Mouse (Mus musculus) cerebellum, adult 18-20 months (tissue): ENCODE results near the gene Acat3.
"Not testable (repeated sequence)": the region's sequence is repeated elsewhere in the genome, so short reads cannot be mapped to it uniquely, and the experiment has no call there.

Source experiments
- DNase-seq, 2 experiments: peaks; one replicate each; pipeline ENCODE4 v3.0.0; 2021

Acat3 gene

GRCm38 (mm10) chr17:12940151-12940805, at the start of gene Acat3:
Gene Acat3, minus strand, starts transcription at chr17:12940600.
- DNase-seq, result peak; percentile 48 to 55

- peak in 1 of 2 experiments; percentile 20 for DNase-seq
Observed at GRCm38 (mm10) chr17:12988096-12988495, 47.7 kb upstream of the Acat3 start.

DNA sequence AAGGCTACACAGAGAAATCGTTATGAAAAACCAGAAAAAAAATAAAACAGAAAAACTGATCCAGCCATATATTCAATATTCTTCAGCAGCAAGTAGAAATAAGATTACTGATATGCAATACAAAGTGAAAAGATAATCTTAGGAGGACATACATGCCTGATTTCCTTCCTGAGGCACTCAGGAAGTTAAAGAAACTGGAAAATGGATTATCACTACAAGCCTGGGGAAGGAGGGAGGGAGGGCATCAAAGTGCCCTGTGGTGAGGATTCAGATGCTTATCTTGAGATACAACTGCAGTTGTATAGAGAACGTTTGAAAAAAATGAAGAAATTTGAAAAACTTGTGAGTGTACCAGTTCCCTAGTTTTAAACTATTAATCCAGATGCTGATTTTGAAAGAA, 43.6 kb upstream of the Acat3 start:
- no peak for DNase-seq

DNA sequence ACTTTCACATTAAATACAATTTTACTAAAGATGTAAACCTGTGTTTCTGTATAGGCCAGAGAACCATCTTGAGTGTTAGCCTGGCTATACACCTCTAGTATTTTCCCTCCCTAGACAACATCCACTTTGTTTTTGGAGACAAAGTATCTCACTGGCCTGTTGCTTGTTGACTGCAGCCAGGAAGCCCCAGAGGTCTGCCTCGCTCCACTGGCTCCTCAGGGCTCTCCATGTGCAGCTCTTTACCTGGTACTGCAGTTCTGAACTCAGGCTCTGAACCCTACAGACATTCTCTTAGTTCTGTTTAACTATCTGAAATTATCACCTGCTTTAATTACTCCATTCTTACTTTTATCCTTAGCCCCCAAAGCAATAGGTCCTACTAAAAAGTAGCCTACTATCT, 38.1 kb upstream of the Acat3 start:
- no peak for DNase-seq

DNA sequence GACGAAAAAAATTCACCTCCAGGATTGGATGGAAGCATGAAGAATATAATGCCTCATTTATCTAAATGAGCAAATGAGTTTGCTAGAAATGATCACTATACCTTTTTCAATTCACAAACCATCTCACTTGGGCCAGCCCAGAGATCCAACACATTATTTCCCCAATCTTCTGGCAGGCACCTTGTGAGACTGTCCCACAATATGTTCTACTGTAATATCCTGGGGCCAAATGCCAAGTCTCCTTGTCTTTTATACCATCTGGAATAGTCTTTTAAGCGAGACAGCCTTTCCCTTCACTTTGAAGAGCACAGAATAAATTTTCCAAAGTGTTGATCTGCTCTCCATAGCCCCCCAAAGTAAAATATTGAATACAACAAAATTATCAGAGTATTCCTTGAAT, 33.5 kb upstream of the Acat3 start:
- DNase-seq, result peak; percentile 39 to 49

DNA sequence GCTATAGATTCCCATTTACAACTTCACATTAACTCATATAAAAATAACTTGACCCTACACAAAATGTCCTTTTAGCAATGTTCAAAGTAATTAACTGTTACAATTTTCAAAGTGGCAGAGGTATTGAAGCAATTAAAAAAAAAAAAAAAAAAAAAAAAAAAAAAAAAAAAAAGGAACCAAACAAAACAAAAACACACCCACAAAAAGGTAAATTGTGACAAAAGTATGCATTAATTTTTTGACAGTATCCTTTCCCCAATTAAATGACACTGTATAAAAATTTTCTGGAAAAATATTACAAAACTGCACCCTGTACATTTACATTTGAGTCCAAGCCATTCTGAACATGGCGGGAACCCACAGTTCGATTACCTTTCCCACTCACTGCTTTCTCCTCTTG, 26.8 kb upstream of the Acat3 start:
- no peak for DNase-seq

DNA sequence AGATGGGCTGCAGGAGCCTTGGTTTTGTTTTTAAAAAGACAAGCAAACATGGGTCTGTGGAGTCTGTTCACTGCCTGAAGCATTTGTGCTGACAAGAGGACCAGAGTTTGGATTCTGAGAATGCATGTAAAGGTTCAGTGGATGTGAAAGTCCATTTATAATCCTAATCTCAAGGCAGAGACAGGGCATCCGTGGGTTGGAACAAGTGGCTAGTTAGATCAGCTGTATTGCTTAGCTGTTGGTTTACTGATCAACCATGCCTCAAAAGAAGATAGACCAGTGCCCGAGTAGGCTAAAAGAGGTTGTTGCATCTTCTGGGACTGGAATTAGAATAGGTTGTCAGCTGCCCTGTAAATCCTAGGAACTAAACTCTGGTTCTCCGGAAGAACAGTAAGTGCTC, 23.1 kb upstream of the Acat3 start:
- no peak for DNase-seq

GRCm38 (mm10) chr17:12960331-12960873, 20.0 kb upstream of the Acat3 start, which contains the start of gene Acat2:
Gene Acat2, minus strand, starts transcription at chr17:12960747.
- DNase-seq, result peak; percentile 95 to 96

- DNase-seq, result not testable (repeated sequence)
Observed at GRCm38 (mm10) chr17:12959377-12959776, 19.0 kb upstream of the Acat3 start.

DNA sequence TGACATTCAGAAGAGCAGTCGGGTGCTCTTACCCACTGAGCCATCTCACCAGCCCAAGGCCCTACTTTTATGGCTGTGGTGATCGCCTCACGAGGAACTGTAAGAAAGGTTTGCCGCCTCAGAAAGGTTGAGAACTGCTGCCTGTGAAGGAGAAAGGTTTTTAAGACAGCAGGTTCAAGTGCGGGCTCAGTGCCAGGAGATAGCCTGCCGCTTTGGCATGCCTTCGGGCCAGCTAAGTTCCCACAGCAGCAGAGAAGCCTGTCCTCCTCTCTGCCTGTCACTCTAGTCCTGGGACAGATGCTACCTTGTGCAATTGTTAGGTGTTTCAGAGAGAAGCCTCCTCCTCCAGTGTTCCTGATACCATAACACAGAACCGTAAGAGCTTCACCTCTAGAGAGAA, 16.3 kb upstream of the Acat3 start:
- no peak for DNase-seq

- no peak for DNase-seq
Observed at GRCm38 (mm10) chr17:12949669-12950068, 9.3 kb upstream of the Acat3 start.

DNA sequence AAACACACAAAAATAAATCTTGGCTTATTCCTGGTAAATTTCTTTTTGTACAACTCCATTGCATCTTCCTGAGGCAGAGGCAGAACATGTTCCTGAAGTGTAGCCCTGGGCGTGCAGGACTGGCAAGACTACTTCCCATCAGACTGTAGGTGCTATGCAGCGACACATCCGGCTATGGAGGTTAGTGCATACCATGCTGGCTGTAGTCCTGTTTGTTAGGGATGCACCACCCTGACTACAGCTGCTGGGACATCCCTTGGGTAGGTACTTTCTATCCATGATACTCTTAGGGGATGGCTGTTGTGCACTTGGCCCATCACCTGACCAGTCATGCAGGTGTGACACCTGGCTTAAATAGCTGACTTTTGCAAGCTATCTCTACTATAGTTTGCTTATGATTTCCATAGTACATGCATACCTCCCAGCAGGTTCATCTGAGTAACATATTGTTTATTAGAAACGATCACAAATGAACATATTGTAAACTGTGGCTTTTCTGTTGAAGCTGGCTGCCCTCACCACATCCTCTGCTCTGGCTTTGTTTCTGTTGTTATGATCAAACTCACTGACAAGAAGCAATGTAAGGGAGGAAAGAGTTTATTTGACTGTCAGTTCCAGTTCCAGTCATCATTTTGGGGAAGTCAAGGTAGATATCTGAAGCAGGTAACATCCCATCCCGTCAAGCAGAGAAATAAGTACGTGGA, 2.2 kb upstream of the Acat3 start:
- no peak for DNase-seq

DNA sequence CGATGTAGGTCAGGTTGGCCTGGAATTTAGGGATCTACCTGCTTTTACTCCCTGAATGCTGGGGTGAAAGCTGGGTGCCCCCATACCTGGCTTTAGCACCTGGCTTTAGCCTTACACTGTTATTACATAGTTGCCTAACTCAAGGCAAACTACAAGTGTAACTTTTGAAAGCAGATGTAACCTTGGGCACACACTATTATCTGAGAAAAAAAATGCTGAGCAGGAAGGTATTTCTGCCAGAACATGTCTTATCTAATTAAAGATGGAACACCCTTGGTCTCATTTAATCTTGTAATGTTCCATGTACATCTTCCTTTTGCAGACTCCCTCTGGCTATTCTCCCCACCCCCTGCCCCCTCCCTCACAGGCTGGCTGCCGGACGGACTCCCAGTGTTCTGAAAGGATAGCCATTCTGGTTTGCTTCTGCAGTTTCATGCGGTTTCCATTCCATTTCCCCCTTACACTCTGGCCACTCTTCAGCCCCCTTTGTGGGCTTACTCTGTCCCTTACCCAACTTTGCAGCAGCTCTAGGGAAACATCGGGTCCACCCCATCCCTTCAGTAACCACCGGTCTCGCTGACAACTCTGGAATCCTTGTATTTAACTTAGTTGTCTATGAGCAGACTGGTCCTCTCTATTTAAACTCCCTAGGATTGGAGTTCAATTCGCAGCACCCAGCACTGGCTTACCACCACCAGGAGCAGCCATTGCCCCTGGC, 1.3 kb upstream of the Acat3 start:
- DNase-seq, result no peak

GRCm38 (mm10) chr17:12939377-12940148, 837 bp downstream of the Acat3 start:
- not testable (repeated sequence) for DNase-seq

GRCm38 (mm10) chr17:12938077-12938476, 2.3 kb downstream of the Acat3 start:
- DNase-seq, result no peak

DNA sequence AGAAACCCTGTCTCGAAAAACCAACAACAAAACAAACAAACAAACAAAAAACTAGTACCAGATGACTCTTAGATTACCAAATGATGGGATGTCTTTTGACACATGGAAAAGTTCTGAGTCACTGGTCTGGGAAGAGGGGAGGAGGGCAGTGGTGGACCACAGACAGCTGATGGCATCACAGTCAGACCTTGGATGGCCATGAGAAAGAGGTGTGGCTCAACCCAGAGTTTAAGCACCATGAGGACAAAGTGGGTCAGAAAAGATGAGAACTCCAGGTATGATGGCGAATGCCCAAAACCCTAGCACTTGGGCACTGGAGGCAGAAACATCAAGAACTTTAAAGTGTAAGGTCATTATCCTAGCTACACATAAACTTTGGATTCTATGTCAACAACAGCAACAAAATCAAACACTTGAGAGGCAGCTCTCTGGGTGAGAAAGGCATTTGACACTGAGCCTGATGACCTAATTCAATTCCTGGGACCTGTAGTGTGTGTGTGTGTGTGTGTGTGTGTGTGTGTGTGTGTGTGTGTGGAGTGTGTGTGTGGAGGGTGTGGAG, 2.9 kb downstream of the Acat3 start:
- DNase-seq, result no peak

DNA sequence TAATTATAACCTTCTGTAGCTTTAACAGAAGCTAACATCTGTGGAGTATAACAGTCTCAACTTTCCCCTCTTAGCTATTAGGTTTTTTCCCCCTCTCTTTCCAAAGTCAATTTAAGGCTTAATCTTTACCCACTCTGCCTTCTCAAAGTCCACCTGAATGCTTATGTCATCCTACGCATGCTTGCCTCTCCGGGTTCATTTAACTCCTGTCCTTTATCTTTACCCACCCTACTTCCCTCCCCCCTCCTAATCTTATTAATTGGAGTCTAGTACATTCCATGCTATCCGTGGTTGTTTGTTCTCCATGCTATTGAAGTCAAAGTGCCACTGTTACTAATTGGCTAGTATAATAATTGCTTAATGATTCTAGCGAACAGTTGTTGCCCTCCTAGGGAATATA, 4.7 kb downstream of the Acat3 start:
- no peak for DNase-seq

DNA sequence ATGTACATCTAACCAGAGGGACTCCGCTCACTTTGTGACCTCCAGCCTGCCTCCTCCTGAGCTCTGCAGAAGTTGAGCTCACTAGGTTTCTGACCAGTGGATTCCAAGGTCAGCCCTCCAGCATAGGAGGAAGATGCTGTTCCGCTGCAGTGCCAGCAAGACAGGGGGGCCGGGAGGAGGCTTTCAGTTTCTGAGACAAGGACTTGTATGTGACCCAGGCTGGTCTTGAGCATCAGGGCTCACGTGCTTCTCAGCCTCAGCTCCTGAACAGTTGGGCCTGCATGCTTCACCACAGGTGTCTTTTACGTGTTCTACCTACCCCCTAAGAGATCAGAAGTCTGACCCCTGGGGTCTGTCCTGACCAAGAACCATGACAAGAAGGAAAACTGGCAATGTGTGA, 8.8 kb downstream of the Acat3 start:
- DNase-seq, result not testable (repeated sequence)

DNA sequence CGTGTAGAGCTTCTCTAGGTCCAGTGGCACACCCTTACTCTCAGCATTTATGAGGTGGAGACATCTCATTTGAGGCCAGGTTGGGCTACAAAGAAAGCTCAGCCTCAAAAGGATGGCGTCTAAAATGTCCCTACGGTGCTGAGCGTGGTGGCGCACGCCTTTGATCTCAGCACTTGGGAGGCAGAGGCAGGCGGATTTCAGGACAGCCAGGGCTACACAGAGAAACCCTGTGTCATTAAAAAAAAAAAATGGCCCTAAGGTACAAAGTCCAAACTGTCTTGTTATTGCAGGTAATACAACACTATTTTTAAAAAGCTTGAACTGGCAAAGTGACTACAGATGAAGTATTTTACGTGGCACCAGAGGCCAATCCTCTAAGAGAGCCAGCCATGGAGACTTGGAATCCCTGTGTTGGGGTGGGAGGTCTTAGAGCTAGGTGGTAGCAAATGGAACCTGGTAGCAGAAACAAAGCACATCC, 14.7 kb downstream of the Acat3 start:
- DNase-seq, result no peak

DNA sequence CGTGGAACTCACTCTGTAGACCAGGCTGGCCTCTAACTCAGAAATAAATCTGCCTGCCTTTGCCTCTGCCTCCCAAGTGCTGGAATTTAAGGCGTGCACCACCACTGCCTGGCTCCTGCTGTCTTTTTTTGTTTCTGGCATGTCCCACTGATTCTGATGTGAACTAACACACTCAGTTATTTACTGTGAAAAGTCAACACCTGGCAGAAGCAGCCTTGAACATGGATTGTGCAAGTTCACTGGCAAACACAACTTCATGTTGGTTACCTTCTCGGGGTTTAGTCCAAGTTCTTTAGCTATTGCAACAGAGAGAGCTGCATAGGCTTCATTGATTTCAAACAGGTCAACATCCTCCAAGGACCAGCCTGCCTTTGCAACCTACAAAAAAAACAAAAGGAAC, 15.4 kb downstream of the Acat3 start:
- DNase-seq, result no peak

DNA sequence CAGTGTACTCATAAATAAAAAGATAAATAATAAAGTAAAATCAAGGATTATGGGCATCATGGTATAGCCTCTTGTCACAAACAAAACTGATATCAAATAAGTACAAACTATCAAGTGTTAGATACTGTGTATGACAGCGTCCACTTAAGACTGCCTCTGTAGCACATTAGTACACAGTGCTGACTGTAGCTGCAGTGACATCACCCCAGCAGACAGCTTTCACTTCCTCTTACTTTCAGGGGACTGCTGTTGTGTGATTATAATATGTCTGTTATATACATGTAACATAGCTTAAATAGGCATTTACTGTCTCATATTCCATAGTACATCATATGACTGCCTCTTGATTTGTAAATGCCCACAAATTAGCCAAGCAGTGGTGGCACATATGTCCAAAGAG, 19.3 kb downstream of the Acat3 start:
- DNase-seq, result no peak
